Mouse (Mus musculus) spleen, adult 2 months (tissue): ENCODE measurements around the gene Rexo2. TPM values are rescaled to one million over a fixed set of nuclear protein-coding genes. Genes with fewer than 3 reads are reported as not detected.

Experiments
- DNase-seq, 2 experiments: peaks; one replicate each; pipeline versions ENCODE4 v3.0.0 to v3.0.0-alpha.2; 2012 to 2021; ENCODE audit warnings: low spot score in 2 of 2, low read depth in 1 of 2
- H3K27ac ChIP-seq: fragments of 200-500 bp; 2 replicates; pipeline ENCODE4 v1.5.1; 2012; ENCODE audit warnings: low read length, inconsistent platforms; ENCODE audit not compliant: insufficient read depth
- H3K27me3 ChIP-seq: fragments of 200-500 bp; 2 replicates; pipeline ENCODE4 v1.6.1; 2012; ENCODE audit warnings: mild to moderate bottlenecking, moderate library complexity, low read length, inconsistent platforms; ENCODE audit not compliant: control insufficient read depth, insufficient read depth
- H3K36me3 ChIP-seq: fragments of 200-500 bp; 2 replicates; pipeline ENCODE4 v1.6.1; 2012; ENCODE audit warnings: mild to moderate bottlenecking, low read length, inconsistent platforms; ENCODE audit not compliant: control insufficient read depth, insufficient read depth
- H3K4me1 ChIP-seq: fragments of 200-500 bp; 2 replicates; pipeline ENCODE4 v1.6.1; 2011; ENCODE audit warnings: inconsistent platforms; ENCODE audit not compliant: control insufficient read depth, insufficient read depth, insufficient read length
- H3K4me3 ChIP-seq: fragments of 200-500 bp; 2 replicates; pipeline ENCODE4 v1.5.1; 2011; ENCODE audit warnings: mild to moderate bottlenecking, inconsistent platforms; ENCODE audit not compliant: insufficient read depth, insufficient read length; ENCODE audit errors: extremely low read depth
- CTCF ChIP-seq: fragments of 200-500 bp; IDR thresholded peaks from 2 replicates; pipeline ENCODE4 v1.5.1; 2011; ENCODE audit warnings: mild to moderate bottlenecking, inconsistent platforms; ENCODE audit not compliant: insufficient read depth, insufficient read length, insufficient replicate concordance; ENCODE audit errors: extremely low read depth
- POLR2A ChIP-seq: fragments of 200-500 bp; IDR thresholded peaks from 2 replicates; pipeline ENCODE4 v1.6.1; 2011; ENCODE audit warnings: low read depth, low read length, inconsistent platforms
- WGBS: fragments of 180-500 bp; shearing (Covaris S2); methylation state at CpG from one replicate; pipeline ENCODE4 v1.1.7; 2018; 5-methylcytosine and 5-hydroxymethylcytosine counted together
- polyA plus RNA-seq: library from polyadenylated mRNA; depleted of rRNA; stranded (reverse); fragments of >200 nt; gene quantifications from 2 replicates; pipeline ENCODE4 v1.2.3, GENCODE M21; 2012

The Rexo2 gene
- polyA plus RNA-seq, 1 experiment = 47.9 TPM

GRCm38 (mm10) chr9:48481214-48482134, 1.1 kb upstream of the Rexo2 start:
- Histone ChIP-seq H3K27me3 (no peaks in the 10 kb centered on the region), H3K36me3 (peaks cover 1% of the 10 kb centered on the region; the same call in 1 of the 2 replicates), H3K4me3 (peak overlapping the region; percentile 2; the same call in 1 of the 2 replicates), H3K27ac (no peak overlapping the region), H3K4me1 (no peaks in the 10 kb centered on the region; the same call in 1 of the 2 replicates)
- TF ChIP-seq CTCF = no peak
- DNase-seq = no peak
- WGBS = 54% methylated on average over 20 of the region's 20 CpGs

- peak overlapping the region; percentile 55; the same call in 1 of the 2 replicates for H3K27ac ChIP-seq
- no peak for DNase-seq
These were observed 499 bp downstream of the Rexo2 start for GRCm38 (mm10) chr9:48479838-48480410.

GRCm38 (mm10) chr9:48478808-48479207, 1.6 kb downstream of the Rexo2 start:
- Histone ChIP-seq H3K27me3 (no peaks in the 10 kb centered on the region), H3K27ac (no peak overlapping the region), H3K4me1 (no peaks in the 10 kb centered on the region; the same call in 1 of the 2 replicates), H3K36me3 (peaks cover 11% of the 10 kb centered on the region; the same call in 1 of the 2 replicates), H3K4me3 (no peak overlapping the region)
- TF ChIP-seq CTCF = no peak
- TF ChIP-seq POLR2A = no peak
- no peak for DNase-seq
- WGBS = 89% methylated on average over 4 of the region's 4 CpGs

More at GRCm38 (mm10) chr9:48479838-48480410, 499 bp downstream of the Rexo2 start:
- TF ChIP-seq CTCF (no peak), POLR2A (no peak)
- Histone ChIP-seq H3K4me1 (no peaks in the 10 kb centered on the region; the same call in 1 of the 2 replicates), H3K36me3 (peaks cover 3% of the 10 kb centered on the region; the same call in 1 of the 2 replicates), H3K4me3 (peak overlapping the region; percentile 95), H3K27me3 (no peaks in the 10 kb centered on the region)
- WGBS = 7% methylated on average over 24 of the region's 25 CpGs

- WGBS = 83% methylated on average over 10 of the region's 10 CpGs
- no peaks in the 10 kb centered on the region for H3K27me3 ChIP-seq
- no peak for TF ChIP-seq CTCF
- peaks cover 16% of the 10 kb centered on the region; the same call in 1 of the 2 replicates for H3K36me3 ChIP-seq
- DNase-seq = no peak
- H3K4me3 ChIP-seq = no peak overlapping the region
- H3K4me1 ChIP-seq = no peaks in the 10 kb centered on the region; the same call in 1 of the 2 replicates
- H3K27ac ChIP-seq = no peak overlapping the region
These were observed 3.9 kb downstream of the Rexo2 start for GRCm38 (mm10) chr9:48476236-48477165.

GRCm38 (mm10) chr9:48474367-48474766, 6.1 kb downstream of the Rexo2 start:
- Histone ChIP-seq H3K4me3 (no peak overlapping the region), H3K36me3 (peaks cover 19% of the 10 kb centered on the region), H3K27ac (no peak overlapping the region), H3K4me1 (no peaks in the 10 kb centered on the region; the same call in 1 of the 2 replicates), H3K27me3 (no peaks in the 10 kb centered on the region)
- 83% methylated on average over 9 of the region's 9 CpGs for WGBS
- no peak for DNase-seq
- TF ChIP-seq POLR2A = no peak
- no peak for TF ChIP-seq CTCF

GRCm38 (mm10) chr9:48473131-48473530, 7.3 kb downstream of the Rexo2 start:
- Histone ChIP-seq H3K27me3 (no peaks in the 10 kb centered on the region), H3K4me1 (no peaks in the 10 kb centered on the region; the same call in 1 of the 2 replicates), H3K4me3 (no peak overlapping the region), H3K27ac (no peak overlapping the region), H3K36me3 (peaks cover 19% of the 10 kb centered on the region)
- TF ChIP-seq CTCF (no peak), POLR2A (no peak)
- 91% methylated on average over 12 of the region's 12 CpGs for WGBS
- no peak for DNase-seq
